Mouse (Mus musculus): ENCODE data around the gene Rtn2. TPM values are rescaled to one million over a fixed set of nuclear protein-coding genes. Genes with fewer than 3 reads are reported as not detected.
A peak's percentile ranks its signal among the peaks of the same experiment; 100 is the strongest.

The Rtn2 gene
- polyA plus RNA-seq, 1 experiment: 159 TPM

GRCm38 (mm10) chr7:19324221-19324620 lies 41.8 kb downstream of the Rtn2 start:
- DNase-seq (ENCODE audit: low read depth): no peak
- no peak for TF ChIP-seq POLR2A (IDR thresholded peaks at IDR 0.05; ENCODE audit: borderline replicate concordance, extremely low read depth, insufficient read depth, insufficient read length, poor library complexity, severe bottlenecking)
- no peak for TF ChIP-seq CTCF (IDR thresholded peaks at IDR 0.05; ENCODE audit: borderline replicate concordance, extremely low read depth, insufficient read depth, insufficient read length)

GRCm38 (mm10) chr7:19325262-19326199 lies 43.1 kb downstream of the Rtn2 start:
- DNase-seq (ENCODE audit: low read depth): no peak

GRCm38 (mm10) chr7:19326359-19326758 lies 43.9 kb downstream of the Rtn2 start:
- TF ChIP-seq CTCF (IDR thresholded peaks at IDR 0.05; ENCODE audit: borderline replicate concordance, extremely low read depth, insufficient read depth, insufficient read length): no peak
- no peak for TF ChIP-seq POLR2A (IDR thresholded peaks at IDR 0.05; ENCODE audit: borderline replicate concordance, extremely low read depth, insufficient read depth, insufficient read length, poor library complexity, severe bottlenecking)

More at GRCm38 (mm10) chr7:19325262-19326199, 43.1 kb downstream of the Rtn2 start:
- TF ChIP-seq CTCF (IDR thresholded peaks at IDR 0.05; ENCODE audit: borderline replicate concordance, extremely low read depth, insufficient read depth, insufficient read length) (no peak), POLR2A (IDR thresholded peaks at IDR 0.05; ENCODE audit: borderline replicate concordance, extremely low read depth, insufficient read depth, insufficient read length, poor library complexity, severe bottlenecking) (no peak)

GRCm38 (mm10) chr7:19327128-19327527 lies 44.7 kb downstream of the Rtn2 start:
- TF ChIP-seq POLR2A (IDR thresholded peaks at IDR 0.05; ENCODE audit: borderline replicate concordance, extremely low read depth, insufficient read depth, insufficient read length, poor library complexity, severe bottlenecking) (no peak), CTCF (IDR thresholded peaks at IDR 0.05; ENCODE audit: borderline replicate concordance, extremely low read depth, insufficient read depth, insufficient read length) (no peak)
- DNase-seq (ENCODE audit: low read depth): peak; percentile 92

More at GRCm38 (mm10) chr7:19326359-19326758, 43.9 kb downstream of the Rtn2 start:
- DNase-seq (ENCODE audit: low read depth): peak; percentile 87

GRCm38 (mm10) chr7:19327782-19328181 lies 45.4 kb downstream of the Rtn2 start:
- TF ChIP-seq CTCF (IDR thresholded peaks at IDR 0.05; ENCODE audit: borderline replicate concordance, extremely low read depth, insufficient read depth, insufficient read length): no peak
- TF ChIP-seq POLR2A (IDR thresholded peaks at IDR 0.05; ENCODE audit: borderline replicate concordance, extremely low read depth, insufficient read depth, insufficient read length, poor library complexity, severe bottlenecking): no peak

GRCm38 (mm10) chr7:19328425-19328824 lies 46.0 kb downstream of the Rtn2 start:
- TF ChIP-seq CTCF (IDR thresholded peaks at IDR 0.05; ENCODE audit: borderline replicate concordance, extremely low read depth, insufficient read depth, insufficient read length): peak; percentile 17; the same call in 1 of the 2 replicates
- TF ChIP-seq POLR2A (IDR thresholded peaks at IDR 0.05; ENCODE audit: borderline replicate concordance, extremely low read depth, insufficient read depth, insufficient read length, poor library complexity, severe bottlenecking): no peak
- no peak for DNase-seq (ENCODE audit: low read depth)

More at GRCm38 (mm10) chr7:19327782-19328181, 45.4 kb downstream of the Rtn2 start:
- DNase-seq (ENCODE audit: low read depth): no peak

GRCm38 (mm10) chr7:19331910-19332309 lies 49.5 kb downstream of the Rtn2 start:
- DNase-seq (ENCODE audit: low read depth): no peak
- TF ChIP-seq CTCF (IDR thresholded peaks at IDR 0.05; ENCODE audit: borderline replicate concordance, extremely low read depth, insufficient read depth, insufficient read length) (no peak), POLR2A (IDR thresholded peaks at IDR 0.05; ENCODE audit: borderline replicate concordance, extremely low read depth, insufficient read depth, insufficient read length, poor library complexity, severe bottlenecking) (no peak)

- 0 out of 2 replicates have a peak, but pooled peaks have one; percentile 17 for TF ChIP-seq POLR2A (IDR thresholded peaks at IDR 0.05; ENCODE audit: borderline replicate concordance, extremely low read depth, insufficient read depth, insufficient read length, poor library complexity, severe bottlenecking)
- TF ChIP-seq CTCF (IDR thresholded peaks at IDR 0.05; ENCODE audit: borderline replicate concordance, extremely low read depth, insufficient read depth, insufficient read length): no peak
- peak; percentile 79 for DNase-seq (ENCODE audit: low read depth)
Observed at GRCm38 (mm10) chr7:19332709-19333352, 50.4 kb downstream of the Rtn2 start.

- DNase-seq (ENCODE audit: low read depth): no peak
- TF ChIP-seq CTCF (IDR thresholded peaks at IDR 0.05; ENCODE audit: borderline replicate concordance, extremely low read depth, insufficient read depth, insufficient read length): no peak
- no peak for TF ChIP-seq POLR2A (IDR thresholded peaks at IDR 0.05; ENCODE audit: borderline replicate concordance, extremely low read depth, insufficient read depth, insufficient read length, poor library complexity, severe bottlenecking)
Observed at GRCm38 (mm10) chr7:19335583-19335982, 53.2 kb downstream of the Rtn2 start.

- TF ChIP-seq CTCF (IDR thresholded peaks at IDR 0.05; ENCODE audit: borderline replicate concordance, extremely low read depth, insufficient read depth, insufficient read length): no peak
- no peak for TF ChIP-seq POLR2A (IDR thresholded peaks at IDR 0.05; ENCODE audit: borderline replicate concordance, extremely low read depth, insufficient read depth, insufficient read length, poor library complexity, severe bottlenecking)
- no peak for DNase-seq (ENCODE audit: low read depth)
Observed at GRCm38 (mm10) chr7:19337122-19337521, 54.7 kb downstream of the Rtn2 start.

GRCm38 (mm10) chr7:19338060-19338459 lies 55.6 kb downstream of the Rtn2 start:
- no peak for DNase-seq (ENCODE audit: low read depth)
- TF ChIP-seq CTCF (IDR thresholded peaks at IDR 0.05; ENCODE audit: borderline replicate concordance, extremely low read depth, insufficient read depth, insufficient read length): no peak
- TF ChIP-seq POLR2A (IDR thresholded peaks at IDR 0.05; ENCODE audit: borderline replicate concordance, extremely low read depth, insufficient read depth, insufficient read length, poor library complexity, severe bottlenecking): no peak

Measured in brain, embryonic 14.5 days (tissue).